Mouse (Mus musculus) midbrain, embryonic 14.5 days (tissue): ENCODE data around the gene Dytn. TPM values are rescaled to one million over a fixed set of nuclear protein-coding genes. Genes with fewer than 3 reads are reported as not detected.
A peak's percentile ranks its signal among the peaks of the same experiment; 100 is the strongest.

Experiments used
- ATAC-seq: fragments of 200-750 bp; cut with Nextera tagmentation; 2 replicates; pipeline ENCODE4 v1.8.0; 2017; ENCODE audit warnings: moderate number of reproducible peaks, moderate library complexity; ENCODE audit not compliant: low FRiP score, low TSS enrichment
- DNase-seq: peaks from one replicate; pipeline ENCODE4 v3.0.0-alpha.2; 2015
- H3K27ac ChIP-seq: fragments of 300-500 bp; sonication (generic); replicated peaks from 2 replicates; pipeline ENCODE4 v1.5.1; 2014; ENCODE audit warnings: mild to moderate bottlenecking, low read depth, low read length, moderate library complexity
- H3K27me3 ChIP-seq: fragments of 300-500 bp; sonication (generic); 2 replicates; pipeline ENCODE4 v1.6.1; 2014; ENCODE audit warnings: low read length, control low read depth, mixed read lengths; ENCODE audit not compliant: control insufficient read depth, insufficient read depth
- H3K36me3 ChIP-seq: fragments of 300-500 bp; sonication (generic); 2 replicates; pipeline ENCODE4 v1.6.1; 2014; ENCODE audit warnings: low read length, control low read depth; ENCODE audit not compliant: control insufficient read depth, insufficient read depth
- H3K4me1 ChIP-seq: fragments of 300-500 bp; sonication (generic); 2 replicates; pipeline ENCODE4 v1.6.1; 2014; ENCODE audit warnings: mild to moderate bottlenecking, antibody characterized with exemption, low read length, control low read depth; ENCODE audit not compliant: control insufficient read depth, insufficient read depth
- H3K4me2 ChIP-seq: fragments of 300-500 bp; sonication (generic); 2 replicates; pipeline ENCODE4 v1.6.1; 2014; ENCODE audit warnings: mild to moderate bottlenecking, low read length, moderate library complexity
- H3K4me3 ChIP-seq: fragments of 300-500 bp; sonication (generic); replicated peaks from 2 replicates; pipeline ENCODE4 v1.5.1; 2014; ENCODE audit warnings: low read depth, low read length
- H3K9ac ChIP-seq: fragments of 300-500 bp; sonication (generic); replicated peaks from 2 replicates; pipeline ENCODE4 v1.6.1; 2014; ENCODE audit warnings: mild to moderate bottlenecking, low read length, moderate library complexity
- H3K9me3 ChIP-seq: fragments of 300-500 bp; sonication (generic); 2 replicates; pipeline ENCODE4 v1.6.1; 2016; ENCODE audit warnings: low read length, control low read depth, mixed read lengths; ENCODE audit not compliant: control insufficient read depth
- WGBS: fragments of 180-500 bp; shearing (Covaris S2); extraction: QIAGEN DNeasy Blood & Tissue Kit; methylation state at CpG from one replicate; pipeline ENCODE4 v1.1.7; 2014; 5-methylcytosine and 5-hydroxymethylcytosine counted together
- polyA plus RNA-seq: library from polyadenylated mRNA; unstranded; fragments of >200 nt; fragmentation: Nextera tagmentation; extraction: Ambion mirVana; gene quantifications from 2 replicates; pipeline ENCODE4 v1.2.1, GENCODE M21; 2014

The Dytn gene
- polyA plus RNA-seq, 1 experiment from 2014 or later = not detected

- DNase-seq (peak; percentile 87), ATAC-seq (peak; percentile 68; the same call in 1 of the 2 replicates)
- H3K4me1 ChIP-seq = peaks cover 24% of the 10 kb centered on the region
- H3K4me3 ChIP-seq = no peak overlapping the region
- no peak overlapping the region for H3K9ac ChIP-seq
- peak overlapping the region; percentile 71 for H3K27ac ChIP-seq
- no peaks in the 10 kb centered on the region for H3K36me3 ChIP-seq
- peak overlapping the region; percentile 9 for H3K4me2 ChIP-seq
- WGBS = 8% methylated on average over 6 of the region's 6 CpGs
- H3K9me3 ChIP-seq = no peaks in the 10 kb centered on the region
- no peaks in the 10 kb centered on the region for H3K27me3 ChIP-seq
Measured at GRCm38 (mm10) chr1:63573432-63573831, 113.3 kb downstream of the Dytn start.

Other genes with a start within 250 kb of the Dytn start
- 16.8 and 17.5 TPM in 2 replicates for gene Adam23, start 241.0 kb downstream of the Dytn start, polyA plus RNA-seq
- not detected in 2 replicates for gene Gm39653, start 71.0 kb downstream of the Dytn start, polyA plus RNA-seq
- 0.24 and 0.43 TPM in 2 replicates for gene Mdh1b, start 43.4 kb upstream of the Dytn start, polyA plus RNA-seq
- 42.7 and 45.2 TPM in 2 replicates for gene Fastkd2, start 43.7 kb upstream of the Dytn start, polyA plus RNA-seq
- gene 4933402D24Rik, start 82.3 kb upstream of the Dytn start, polyA plus RNA-seq = 0.43 and 0.49 TPM in 2 replicates